Mouse (Mus musculus) ES-Bruce4 (cell line): Measurements from ENCODE around the gene Hist1h2be. TPM values are rescaled to one million over a fixed set of nuclear protein-coding genes. Genes with fewer than 3 reads are reported as not detected.
"Not testable (repeated sequence)": the region's sequence is repeated elsewhere in the genome, so short reads cannot be mapped to it uniquely, and the experiment has no call there.

ENCODE experiments used
- H3K27ac ChIP-seq: 2 replicates; pipeline ENCODE4 v1.5.1; 2012; ENCODE audit warnings: low read length, inconsistent platforms; ENCODE audit not compliant: insufficient read depth
- H3K27me3 ChIP-seq: 2 replicates; pipeline ENCODE4 v1.6.1; 2012; ENCODE audit warnings: mild to moderate bottlenecking, low read length, inconsistent platforms; ENCODE audit not compliant: control insufficient read depth, poor library complexity, insufficient read depth, severe bottlenecking
- H3K36me3 ChIP-seq: 2 replicates; pipeline ENCODE4 v1.6.1; 2012; ENCODE audit warnings: inconsistent platforms, mild to moderate bottlenecking, low read length, moderate library complexity; ENCODE audit not compliant: control insufficient read depth, poor library complexity, insufficient read depth, severe bottlenecking
- H3K4me1 ChIP-seq: one replicate; pipeline ENCODE4 v1.8.1; 2011; ENCODE audit warnings: low read length; ENCODE audit not compliant: control insufficient read depth, insufficient read depth
- H3K4me3 ChIP-seq: 2 replicates; pipeline ENCODE4 v1.5.1; 2011; ENCODE audit warnings: low read depth, mild to moderate bottlenecking, low read length
- H3K9ac ChIP-seq: 2 replicates; pipeline ENCODE4 v1.6.1; 2012; ENCODE audit warnings: low read depth, mild to moderate bottlenecking, inconsistent platforms; ENCODE audit not compliant: poor library complexity, severe bottlenecking
- H3K9me3 ChIP-seq: replicated peaks from 2 replicates; pipeline ENCODE4 v1.6.1; 2012; ENCODE audit warnings: mild to moderate bottlenecking, low read length, inconsistent platforms; ENCODE audit not compliant: control insufficient read depth, poor library complexity, insufficient read depth, severe bottlenecking
- CTCF ChIP-seq: IDR thresholded peaks from one replicate; pipeline ENCODE4 v1.8.1; 2011; ENCODE audit warnings: low read depth, low read length
- EP300 ChIP-seq: IDR thresholded peaks from 2 replicates; pipeline ENCODE4 v1.6.1; 2011; ENCODE audit warnings: low read depth, low read length; ENCODE audit not compliant: insufficient read depth
- POLR2A ChIP-seq: IDR thresholded peaks from one replicate; pipeline ENCODE4 v1.8.1; 2011; ENCODE audit warnings: low read length; ENCODE audit not compliant: insufficient read depth
- polyA plus RNA-seq: library from polyadenylated mRNA; stranded (reverse); fragments of >200 nt; gene quantifications from 2 replicates; pipeline ENCODE4 v1.2.4, GENCODE M21; 2011; ENCODE audit warnings: low read depth; ENCODE audit not compliant: missing spikeins, insufficient read depth, insufficient read length

Gene Hist1h2be
- polyA plus RNA-seq, 1 experiment, result 1.8 TPM

DNA sequence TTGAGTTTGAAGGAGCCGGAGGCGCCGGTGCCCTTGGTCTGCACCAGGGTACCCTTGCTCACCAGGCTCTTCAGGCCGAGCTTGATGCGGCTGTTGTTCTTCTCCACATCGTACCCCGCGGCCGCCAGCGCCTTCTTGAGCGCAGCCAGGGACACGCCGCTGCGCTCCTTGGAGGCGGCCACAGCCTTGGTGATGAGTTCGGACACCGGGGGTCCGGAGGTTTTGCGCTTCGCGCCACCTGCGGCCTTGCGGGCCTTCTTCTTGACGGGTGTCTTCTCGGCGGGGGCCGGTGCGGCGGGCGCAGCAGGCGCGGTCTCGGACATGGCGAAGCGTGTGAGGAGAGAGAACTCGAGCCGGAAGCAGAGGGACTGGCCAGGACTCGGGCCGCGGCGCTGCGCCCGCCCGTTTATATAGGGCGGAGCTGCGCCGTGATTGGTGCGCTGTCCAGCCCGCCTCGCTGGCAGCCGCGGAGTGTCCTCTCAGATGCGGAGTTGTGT lies 1.3 kb upstream of the Hist1h2be start, which contains the start of gene Hist1h1e:
TSS of gene Hist1h1e (minus strand) at position 384 of the 497 bp plus-strand sequence.
- H3K36me3 ChIP-seq, result not testable (repeated sequence)
- H3K4me3 ChIP-seq, result peak within 1 kb of the TSS; percentile 76
- TF ChIP-seq EP300, result 0 out of 2 replicates have a peak, but pooled peaks have one; percentile 4
- TF ChIP-seq POLR2A, result peak; percentile 90

GRCm38 (mm10) chr13:23621532-23622174 lies 729 bp upstream of the Hist1h2be start:
- TF ChIP-seq CTCF, result no peak
- TF ChIP-seq POLR2A, result peak; percentile 51
- Histone ChIP-seq H3K27me3 (no peaks in the 10 kb centered on the region; the same call in 1 of the 2 replicates), H3K4me1 (no peaks in the 10 kb centered on the region), H3K36me3 (no peaks in the 10 kb centered on the region), H3K9me3 (no peaks in the 10 kb centered on the region), H3K9ac (peak overlapping the region; percentile 79), H3K27ac (peak overlapping the region; percentile 73), H3K4me3 (peak overlapping the region; percentile 76)

More for the DNA sequence above, 1.3 kb upstream of the Hist1h2be start, which contains the start of gene Hist1h1e:
- not testable (repeated sequence) for H3K9me3 ChIP-seq, H3K27me3 ChIP-seq, H3K4me1 ChIP-seq
- H3K27ac ChIP-seq, result peak within 1 kb of the TSS; percentile 73
- H3K9ac ChIP-seq, result peak within 1 kb of the TSS; percentile 79

DNA sequence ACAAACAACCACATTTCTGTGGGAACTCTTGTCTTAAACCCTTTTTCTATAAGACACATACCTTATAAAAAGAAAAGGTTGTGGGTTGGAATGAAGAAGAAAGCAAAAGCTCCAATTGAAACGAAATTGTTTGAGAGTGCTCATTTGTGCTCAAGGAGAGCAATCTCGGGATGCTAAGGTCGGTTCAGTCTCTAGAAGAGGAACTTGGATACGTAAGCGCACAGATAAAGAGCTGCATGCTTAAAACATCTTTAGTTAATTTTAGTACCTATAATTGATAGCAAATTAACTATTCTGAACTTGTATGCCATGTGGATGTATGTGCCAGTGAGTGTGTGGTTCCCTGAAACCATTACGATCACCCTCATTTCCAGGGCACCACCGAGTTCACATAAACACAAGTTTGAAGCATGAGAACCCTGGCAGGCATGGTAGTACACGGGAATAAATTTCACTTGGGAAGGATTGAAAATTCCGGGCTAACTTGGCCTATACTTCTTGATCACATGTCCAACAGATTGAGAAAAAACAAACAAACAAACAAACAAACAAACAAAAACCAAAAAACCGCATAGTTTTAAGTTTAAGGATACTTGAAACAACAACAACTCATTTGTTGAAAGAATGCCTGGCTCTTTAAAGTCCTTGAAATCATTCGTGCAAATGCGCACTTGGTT lies 730 bp downstream of the Hist1h2be start:
- no peaks in the 10 kb centered on the region for H3K4me1 ChIP-seq
- no peaks in the 10 kb centered on the region for H3K36me3 ChIP-seq
- peak overlapping the region; percentile 74 for H3K27ac ChIP-seq
- peak overlapping the region; percentile 89 for H3K4me3 ChIP-seq
- peak overlapping the region; percentile 79 for H3K9ac ChIP-seq
- no peaks in the 10 kb centered on the region for H3K9me3 ChIP-seq
- TF ChIP-seq POLR2A (no peak), CTCF (no peak), EP300 (no peak)
- no peaks in the 10 kb centered on the region; the same call in 1 of the 2 replicates for H3K27me3 ChIP-seq

DNA sequence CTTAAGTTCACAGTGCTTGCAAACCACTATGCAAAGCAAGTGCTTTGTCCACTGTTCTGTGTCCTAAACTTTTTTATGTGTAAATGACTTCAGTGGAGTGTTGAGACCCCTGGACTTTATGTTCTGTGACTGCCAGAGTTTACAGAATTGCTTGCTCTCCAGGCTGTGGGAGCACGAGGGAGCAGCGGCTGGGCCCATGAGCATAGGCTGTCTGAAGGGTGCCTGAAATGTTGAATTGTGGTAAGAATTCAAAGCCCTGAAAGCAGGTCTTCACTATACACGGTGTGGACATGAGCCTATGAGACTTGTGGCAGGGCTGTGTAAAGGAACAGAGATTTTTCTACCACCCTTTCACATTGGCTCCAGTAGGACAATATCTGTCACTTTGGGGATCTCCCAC lies 9.3 kb downstream of the Hist1h2be start:
- Histone ChIP-seq H3K9ac (no peak overlapping the region), H3K4me1 (no peaks in the 10 kb centered on the region), H3K27me3 (no peaks in the 10 kb centered on the region), H3K36me3 (no peaks in the 10 kb centered on the region), H3K27ac (no peak overlapping the region), H3K9me3 (no peaks in the 10 kb centered on the region), H3K4me3 (no peak overlapping the region)
- TF ChIP-seq CTCF (no peak), POLR2A (no peak), EP300 (no peak)

DNA sequence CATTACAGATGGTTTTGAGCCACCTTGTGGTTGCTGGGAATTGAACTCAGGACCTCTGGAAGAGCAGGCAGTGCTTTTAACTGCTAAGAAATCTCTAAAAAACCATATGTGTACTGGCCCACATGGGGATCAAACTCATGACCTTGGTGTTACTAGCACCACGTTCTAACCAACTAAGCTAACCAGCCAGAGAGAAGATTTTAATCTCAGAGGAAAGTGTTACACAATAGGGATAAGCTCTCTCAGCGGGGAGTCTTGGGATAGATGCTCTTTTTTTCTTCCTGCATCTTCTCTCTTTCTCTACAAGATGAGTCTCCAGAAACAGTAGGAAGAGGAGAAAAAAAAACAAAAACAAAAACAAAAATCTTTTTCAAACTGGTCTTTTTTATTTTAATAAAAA lies 10.5 kb downstream of the Hist1h2be start:
- no peaks in the 10 kb centered on the region for H3K4me1 ChIP-seq
- no peaks in the 10 kb centered on the region for H3K36me3 ChIP-seq
- H3K9ac ChIP-seq, result no peak overlapping the region
- no peaks in the 10 kb centered on the region for H3K9me3 ChIP-seq
- no peak for TF ChIP-seq CTCF
- no peak for TF ChIP-seq EP300
- TF ChIP-seq POLR2A, result no peak
- no peak overlapping the region for H3K27ac ChIP-seq
- H3K4me3 ChIP-seq, result no peak overlapping the region
- H3K27me3 ChIP-seq, result no peaks in the 10 kb centered on the region

- Histone ChIP-seq H3K27ac (no peak overlapping the region), H3K36me3 (no peaks in the 10 kb centered on the region), H3K4me3 (no peak overlapping the region), H3K9ac (no peak overlapping the region), H3K4me1 (no peaks in the 10 kb centered on the region), H3K9me3 (no peaks in the 10 kb centered on the region), H3K27me3 (no peaks in the 10 kb centered on the region)
- no peak for TF ChIP-seq CTCF
- TF ChIP-seq POLR2A, result no peak
- no peak for TF ChIP-seq EP300
Observed at GRCm38 (mm10) chr13:23609844-23610243, 11.1 kb downstream of the Hist1h2be start.
